Mouse (Mus musculus) left cerebral cortex, adult 2 months (tissue): ENCODE measurements around the gene Epb41. TPM values are rescaled to one million over a fixed set of nuclear protein-coding genes. Genes with fewer than 3 reads are reported as not detected.
A peak's percentile ranks its signal among the peaks of the same experiment; 100 is the strongest.

Experiments
- DNase-seq, 2 experiments: peaks; one replicate each; pipeline ENCODE4 v3.0.0; 2021 to 2022; ENCODE audit warnings: low spot score in 2 of 2, mixed read lengths in 1 of 2; ENCODE audit errors: extremely low spot score in 1 of 2
- H3K27ac ChIP-seq: fragments of 200-600 bp; 2 replicates; pipeline ENCODE4 v1.8.1; 2022
- H3K4me3 ChIP-seq: fragments of 200-600 bp; 2 replicates; pipeline ENCODE4 v1.8.1; 2022
- CTCF ChIP-seq: fragments of 200-600 bp; IDR thresholded peaks from 2 replicates; pipeline ENCODE4 v1.8.1; 2022; ENCODE audit warnings: antibody characterized with exemption, mild to moderate bottlenecking, moderate library complexity
- intact Hi-C: fragments of 180-260 bp; cut with DNase I; formaldehyde crosslinking; loops from one replicate; pipeline ENCODE4 v1.15.1; 2025
- total RNA-seq, 2 experiments: library from RNA; stranded (reverse); gene quantifications; 2 replicates each; pipeline ENCODE4 v1.2.3; 2021

The Epb41 gene
- total RNA-seq, 2 experiments from 2014 or later, result 40.7 to 41.7 TPM

GRCm38 (mm10) chr4:132093136-132093535, 18.0 kb upstream of the Epb41 start:
- no peak for TF ChIP-seq CTCF
- no peak overlapping the region for H3K27ac ChIP-seq
- H3K4me3 ChIP-seq, result no peak overlapping the region
- DNase-seq, result no peak
- intact Hi-C loops, result loop anchor here (10.0 kb wide), 1 partner anchor 252 kb away; no protein-coding TSS in a partner anchor

GRCm38 (mm10) chr4:132088921-132089320, 13.8 kb upstream of the Epb41 start:
- intact Hi-C loops, result loop anchor here (1.0 kb wide), 1 partner anchor 89 kb away; no protein-coding TSS in a partner anchor
- no peak overlapping the region for H3K27ac ChIP-seq
- TF ChIP-seq CTCF, result peak; percentile 89
- DNase-seq, result peak; percentile 50 to 68
- H3K4me3 ChIP-seq, result no peak overlapping the region

GRCm38 (mm10) chr4:132085114-132085513, 10.0 kb upstream of the Epb41 start:
- no peak for TF ChIP-seq CTCF

GRCm38 (mm10) chr4:132080492-132080983, 5.4 kb upstream of the Epb41 start:
- TF ChIP-seq CTCF, result no peak
- Histone ChIP-seq H3K27ac (no peak overlapping the region), H3K4me3 (no peak overlapping the region)
- DNase-seq, result no peak
- intact Hi-C loops, result no loop called here

More at GRCm38 (mm10) chr4:132085114-132085513, 10.0 kb upstream of the Epb41 start:
- H3K27ac ChIP-seq, result no peak overlapping the region
- intact Hi-C loops, result no loop called here
- no peak overlapping the region for H3K4me3 ChIP-seq
- no peak for DNase-seq

- Histone ChIP-seq H3K27ac (no peak overlapping the region), H3K4me3 (no peak overlapping the region)
- TF ChIP-seq CTCF, result peak; percentile 85
- DNase-seq, result peak; percentile 60 to 67
- intact Hi-C loops, result loop anchor here (1.0 to 5.0 kb wide), 3 partner anchors 42 to 219 kb away; no protein-coding TSS in a partner anchor
Measured at GRCm38 (mm10) chr4:132079555-132080275, 4.6 kb upstream of the Epb41 start.

GRCm38 (mm10) chr4:132078296-132078714, 3.2 kb upstream of the Epb41 start:
- intact Hi-C loops, result loop anchor here (5.0 kb wide), 1 partner anchor 41 kb away; no protein-coding TSS in a partner anchor
- TF ChIP-seq CTCF, result no peak
- DNase-seq, result no peak
- peak overlapping the region; percentile 8; the same call in 1 of the 2 replicates for H3K27ac ChIP-seq
- H3K4me3 ChIP-seq, result no peak overlapping the region

GRCm38 (mm10) chr4:132077445-132077844, 2.3 kb upstream of the Epb41 start:
- H3K27ac ChIP-seq, result peak overlapping the region; percentile 50; the same call in 1 of the 2 replicates
- TF ChIP-seq CTCF, result no peak
- H3K4me3 ChIP-seq, result no peak overlapping the region
- intact Hi-C loops, result loop anchor here (2.0 to 5.0 kb wide), 2 partner anchors 40 to 161 kb away; no protein-coding TSS in a partner anchor
- no peak for DNase-seq

GRCm38 (mm10) chr4:132076480-132077405, 1.6 kb upstream of the Epb41 start:
- H3K27ac ChIP-seq, result peak overlapping the region; percentile 50
- peak; percentile 34 to 43 for DNase-seq
- H3K4me3 ChIP-seq, result no peak overlapping the region
- TF ChIP-seq CTCF, result no peak
- intact Hi-C loops, result loop anchor here (2.0 to 5.0 kb wide), 2 partner anchors 39 to 160 kb away; no protein-coding TSS in a partner anchor

- intact Hi-C loops, result loop anchor here (2.0 to 5.0 kb wide), 2 partner anchors 38 to 159 kb away; no protein-coding TSS in a partner anchor
- H3K27ac ChIP-seq, result peak overlapping the region; percentile 41; the same call in 1 of the 2 replicates
- H3K4me3 ChIP-seq, result peak overlapping the region; percentile 89
Measured at GRCm38 (mm10) chr4:132075796-132076195, 675 bp upstream of the Epb41 start.

GRCm38 (mm10) chr4:132074077-132074932, 816 bp downstream of the Epb41 start, which contains the start of gene Gm10300:
Gene Gm10300, plus strand, starts transcription at chr4:132074697.
- no peak for TF ChIP-seq CTCF
- peak within 1 kb of the TSS; percentile 89 for H3K4me3 ChIP-seq
- peak within 1 kb of the TSS; percentile 83 for H3K27ac ChIP-seq
- intact Hi-C loops, result no loop called here
- DNase-seq, result peak in 1 of 2 experiments; percentile 17

More at GRCm38 (mm10) chr4:132075796-132076195, 675 bp upstream of the Epb41 start:
- TF ChIP-seq CTCF, result no peak
- no peak for DNase-seq
